ENCODE assay signal across 13 mouse cellular contexts in the genomic region with DNA sequence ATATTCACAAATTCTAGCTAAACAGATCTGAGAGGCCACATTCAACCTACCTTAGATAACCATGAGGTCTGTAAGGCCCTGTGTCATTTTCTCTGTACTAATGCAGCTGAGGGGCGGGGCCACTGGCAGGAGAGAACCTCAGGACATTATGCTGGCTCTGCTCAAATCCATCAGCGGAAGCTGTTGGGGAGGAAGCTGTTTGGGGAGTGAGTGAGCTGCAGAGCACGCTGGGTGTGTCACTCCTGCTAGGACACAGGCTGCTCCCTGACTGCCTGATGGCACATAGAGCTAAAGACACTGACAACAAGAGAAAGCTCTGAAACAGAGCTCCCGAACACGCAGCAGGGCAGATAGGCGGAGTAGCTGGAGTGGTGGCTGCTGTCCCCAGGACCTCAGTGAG. TPM values are rescaled to one million over a fixed set of nuclear protein-coding genes. Genes with fewer than 3 reads are reported as not detected.
"Had no signal": no experiment of that assay in that cellular context is flagged by ENCODE, and none has a peak within 500 bp of the region (broad histone marks: within the 10 kb centered on the region; RNA-seq: fewer than 3 reads in every experiment).

No protein-coding gene starts in this region.

- DNase-seq: kidney, adult 9 months; kidney, postnatal 36 days; layer of hippocampus, adult 9-11 months; layer of hippocampus, postnatal 36 days; liver; liver, embryonic 13.5 days; liver, postnatal 0 days; lung, postnatal 36 days; right cerebral cortex, postnatal 14 days; spleen, adult 18-20 months; thymus, adult 18-20 months; thymus, postnatal 14 days had no signal

RNA-seq across cellular contexts. Expression of gene Htr6, which starts 44.7 kb away (rescaled TPM):
- total RNA-seq: megakaryocyte progenitor cell, adult 5-6 weeks had no signal
